Mouse (Mus musculus) heart, embryonic 15.5 days (tissue): ENCODE measurements around the gene Polr3c. TPM values are rescaled to one million over a fixed set of nuclear protein-coding genes. Genes with fewer than 3 reads are reported as not detected.
"Not testable (repeated sequence)": the region's sequence is repeated elsewhere in the genome, so short reads cannot be mapped to it uniquely, and the experiment has no call there.

Experiments
- ATAC-seq: fragments of 200-750 bp; cut with Nextera tagmentation; replicated peaks from 2 replicates; pipeline ENCODE4 v1.8.0; 2017; ENCODE audit warnings: low read depth, moderate TSS enrichment; ENCODE audit not compliant: insufficient number of reproducible peaks, insufficient read depth, low FRiP score
- H3K27ac ChIP-seq: fragments of 300-500 bp; sonication (generic); 2 replicates; pipeline ENCODE4 v1.5.1; 2015; ENCODE audit warnings: mild to moderate bottlenecking, inconsistent platforms
- H3K27me3 ChIP-seq: fragments of 300-500 bp; sonication (generic); 2 replicates; pipeline ENCODE4 v1.6.1; 2015; ENCODE audit warnings: inconsistent platforms
- H3K36me3 ChIP-seq: fragments of 300-500 bp; sonication (generic); 2 replicates; pipeline ENCODE4 v1.6.1; 2015; ENCODE audit warnings: mild to moderate bottlenecking, inconsistent platforms
- H3K4me1 ChIP-seq: fragments of 300-500 bp; sonication (generic); replicated peaks from 2 replicates; pipeline ENCODE4 v1.6.1; 2015; ENCODE audit warnings: inconsistent platforms
- H3K4me2 ChIP-seq: fragments of 300-500 bp; sonication (generic); 2 replicates; pipeline ENCODE4 v1.6.1; 2015; ENCODE audit warnings: inconsistent platforms, mild to moderate bottlenecking, moderate library complexity
- H3K4me3 ChIP-seq: fragments of 300-500 bp; sonication (generic); 2 replicates; pipeline ENCODE4 v1.5.1; 2015; ENCODE audit warnings: mild to moderate bottlenecking, inconsistent platforms
- H3K9ac ChIP-seq: fragments of 300-500 bp; sonication (generic); 2 replicates; pipeline ENCODE4 v1.6.1; 2015; ENCODE audit warnings: mild to moderate bottlenecking, inconsistent platforms
- H3K9me3 ChIP-seq: fragments of 300-500 bp; sonication (generic); replicated peaks from 2 replicates; pipeline ENCODE4 v1.6.1; 2016; ENCODE audit warnings: inconsistent platforms
- WGBS: fragments of 180-500 bp; shearing (Covaris S2); methylation state at CpG from one replicate; pipeline ENCODE4 v1.1.7; 2015; ENCODE audit warnings: mixed read lengths; 5-methylcytosine and 5-hydroxymethylcytosine counted together
- polyA plus RNA-seq: library from polyadenylated mRNA; unstranded; fragments of >200 nt; fragmentation: Nextera tagmentation; extraction: Ambion mirVana; gene quantifications from 2 replicates; pipeline ENCODE4 v1.2.1, GENCODE M21; 2015

Polr3c gene
- 23.6 and 28.6 TPM in 2 replicates for polyA plus RNA-seq

- H3K4me3 ChIP-seq, result peak within 1 kb of the TSS; percentile 77
- H3K9me3 ChIP-seq, result no peaks in the 10 kb centered on the region
- H3K27me3 ChIP-seq, result no peaks in the 10 kb centered on the region
- ATAC-seq, result peak; percentile 96
- peak within 1 kb of the TSS; percentile 83 for H3K27ac ChIP-seq
- WGBS, result 0% methylated on average over 45 of the region's 52 CpGs
- H3K4me1 ChIP-seq, result peaks cover 32% of the 10 kb centered on the region
- peak within 1 kb of the TSS; percentile 75 for H3K4me2 ChIP-seq
- H3K36me3 ChIP-seq, result peaks cover 13% of the 10 kb centered on the region
- H3K9ac ChIP-seq, result peak within 1 kb of the TSS; percentile 75
Measured at GRCm38 (mm10) chr3:96727343-96727827, at the start of gene Polr3c, which contains the start of gene Rnf115. Polr3c (minus strand) TSS chr3:96727628. Rnf115 (plus strand) TSS chr3:96727664.

- H3K27ac ChIP-seq, result no peak overlapping the region
- peaks cover 4% of the 10 kb centered on the region for H3K4me1 ChIP-seq
- ATAC-seq, result no peak
- no peaks in the 10 kb centered on the region for H3K27me3 ChIP-seq
- H3K9me3 ChIP-seq, result no peaks in the 10 kb centered on the region
- H3K4me2 ChIP-seq, result no peak overlapping the region
- H3K4me3 ChIP-seq, result no peak overlapping the region
- 75% methylated on average over 3 of the region's 3 CpGs for WGBS
- no peak overlapping the region for H3K9ac ChIP-seq
- peaks cover 3% of the 10 kb centered on the region; the same call in 1 of the 2 replicates for H3K36me3 ChIP-seq
Measured at GRCm38 (mm10) chr3:96777120-96777519, 49.7 kb upstream of the Polr3c start.

- H3K4me1 ChIP-seq, result peaks cover 4% of the 10 kb centered on the region
- no peaks in the 10 kb centered on the region for H3K9me3 ChIP-seq
- no peak overlapping the region for H3K4me3 ChIP-seq
- 21% methylated on average over 1 of the region's 1 CpGs for WGBS
- H3K36me3 ChIP-seq, result peaks cover 3% of the 10 kb centered on the region; the same call in 1 of the 2 replicates
- H3K4me2 ChIP-seq, result no peak overlapping the region
- H3K9ac ChIP-seq, result no peak overlapping the region
- no peaks in the 10 kb centered on the region for H3K27me3 ChIP-seq
- no peak for ATAC-seq
- no peak overlapping the region for H3K27ac ChIP-seq
Measured at GRCm38 (mm10) chr3:96772949-96773348, 45.5 kb upstream of the Polr3c start.

GRCm38 (mm10) chr3:96769971-96770370, 42.5 kb upstream of the Polr3c start:
- no peak overlapping the region for H3K4me3 ChIP-seq
- H3K36me3 ChIP-seq, result peaks cover 3% of the 10 kb centered on the region; the same call in 1 of the 2 replicates
- 85% methylated on average over 5 of the region's 5 CpGs for WGBS
- no peak for ATAC-seq
- peaks cover 10% of the 10 kb centered on the region for H3K4me1 ChIP-seq
- no peak overlapping the region for H3K27ac ChIP-seq
- no peak overlapping the region for H3K4me2 ChIP-seq
- no peak overlapping the region for H3K9ac ChIP-seq
- H3K27me3 ChIP-seq, result no peaks in the 10 kb centered on the region
- H3K9me3 ChIP-seq, result no peaks in the 10 kb centered on the region

- no peak overlapping the region for H3K4me2 ChIP-seq
- ATAC-seq, result no peak
- WGBS, result 50% methylated on average over 1 of the region's 1 CpGs
- no peaks in the 10 kb centered on the region for H3K27me3 ChIP-seq
- no peak overlapping the region for H3K4me3 ChIP-seq
- H3K27ac ChIP-seq, result no peak overlapping the region
- no peak overlapping the region for H3K9ac ChIP-seq
- H3K4me1 ChIP-seq, result peaks cover 6% of the 10 kb centered on the region; the same call in 1 of the 2 replicates
- no peaks in the 10 kb centered on the region for H3K36me3 ChIP-seq
- no peaks in the 10 kb centered on the region for H3K9me3 ChIP-seq
Measured at GRCm38 (mm10) chr3:96764528-96764927, 37.1 kb upstream of the Polr3c start.

GRCm38 (mm10) chr3:96759695-96760094, 32.3 kb upstream of the Polr3c start:
- no peaks in the 10 kb centered on the region for H3K27me3 ChIP-seq
- 85% methylated on average over 4 of the region's 4 CpGs for WGBS
- ATAC-seq, result no peak

GRCm38 (mm10) chr3:96757691-96758090, 30.3 kb upstream of the Polr3c start:
- Histone ChIP-seq H3K27ac (peak overlapping the region; percentile 52), H3K9ac (no peak overlapping the region), H3K4me1 (peaks cover 5% of the 10 kb centered on the region; the same call in 1 of the 2 replicates), H3K4me3 (no peak overlapping the region), H3K4me2 (no peak overlapping the region), H3K27me3 (no peaks in the 10 kb centered on the region), H3K9me3 (no peaks in the 10 kb centered on the region), H3K36me3 (peaks cover 6% of the 10 kb centered on the region; the same call in 1 of the 2 replicates)
- WGBS, result 58% methylated on average over 7 of the region's 7 CpGs
- no peak; the same call in 1 of the 2 replicates for ATAC-seq

More at GRCm38 (mm10) chr3:96759695-96760094, 32.3 kb upstream of the Polr3c start:
- Histone ChIP-seq H3K4me1 (peaks cover 5% of the 10 kb centered on the region; the same call in 1 of the 2 replicates), H3K9me3 (no peaks in the 10 kb centered on the region), H3K4me3 (no peak overlapping the region), H3K4me2 (no peak overlapping the region), H3K9ac (no peak overlapping the region), H3K27ac (no peak overlapping the region), H3K36me3 (peaks cover 6% of the 10 kb centered on the region; the same call in 1 of the 2 replicates)

GRCm38 (mm10) chr3:96755935-96756334, 28.5 kb upstream of the Polr3c start:
- H3K4me1 ChIP-seq, result peaks cover 5% of the 10 kb centered on the region; the same call in 1 of the 2 replicates
- peaks cover 6% of the 10 kb centered on the region; the same call in 1 of the 2 replicates for H3K36me3 ChIP-seq
- H3K9ac ChIP-seq, result no peak overlapping the region
- H3K4me3 ChIP-seq, result no peak overlapping the region
- H3K9me3 ChIP-seq, result no peaks in the 10 kb centered on the region
- H3K27ac ChIP-seq, result no peak overlapping the region
- no peak overlapping the region for H3K4me2 ChIP-seq
- H3K27me3 ChIP-seq, result no peaks in the 10 kb centered on the region
- 100% methylated on average over 1 of the region's 1 CpGs for WGBS
- ATAC-seq, result no peak

- H3K36me3 ChIP-seq, result no peaks in the 10 kb centered on the region
- no peak overlapping the region for H3K4me3 ChIP-seq
- peaks cover 4% of the 10 kb centered on the region; the same call in 1 of the 2 replicates for H3K4me1 ChIP-seq
- WGBS, result 49% methylated on average over 1 of the region's 1 CpGs
- no peaks in the 10 kb centered on the region for H3K9me3 ChIP-seq
- ATAC-seq, result no peak
- H3K4me2 ChIP-seq, result no peak overlapping the region
- no peak overlapping the region for H3K9ac ChIP-seq
- no peak overlapping the region for H3K27ac ChIP-seq
- H3K27me3 ChIP-seq, result no peaks in the 10 kb centered on the region
Measured at GRCm38 (mm10) chr3:96746829-96747228, 19.4 kb upstream of the Polr3c start.

GRCm38 (mm10) chr3:96744348-96744747, 16.9 kb upstream of the Polr3c start:
- H3K36me3 ChIP-seq, result no peaks in the 10 kb centered on the region
- no peak overlapping the region for H3K27ac ChIP-seq
- no peak overlapping the region for H3K9ac ChIP-seq
- no peak for ATAC-seq
- WGBS, result 92% methylated on average over 3 of the region's 3 CpGs
- peaks cover 4% of the 10 kb centered on the region; the same call in 1 of the 2 replicates for H3K4me1 ChIP-seq
- H3K4me3 ChIP-seq, result no peak overlapping the region
- no peaks in the 10 kb centered on the region for H3K27me3 ChIP-seq
- no peaks in the 10 kb centered on the region for H3K9me3 ChIP-seq
- no peak overlapping the region for H3K4me2 ChIP-seq

- H3K27me3 ChIP-seq, H3K4me3 ChIP-seq, H3K9ac ChIP-seq, H3K4me1 ChIP-seq, H3K4me2 ChIP-seq, H3K36me3 ChIP-seq, ATAC-seq, H3K27ac ChIP-seq, H3K9me3 ChIP-seq: not testable (repeated sequence)
Measured at GRCm38 (mm10) chr3:96740279-96740678, 12.9 kb upstream of the Polr3c start.

GRCm38 (mm10) chr3:96737995-96738394, 10.6 kb upstream of the Polr3c start:
- no peaks in the 10 kb centered on the region for H3K27me3 ChIP-seq
- ATAC-seq, result no peak
- no peak overlapping the region for H3K4me3 ChIP-seq
- peaks cover 7% of the 10 kb centered on the region for H3K4me1 ChIP-seq
- H3K4me2 ChIP-seq, result no peak overlapping the region
- WGBS, result 83% methylated on average over 1 of the region's 1 CpGs
- no peaks in the 10 kb centered on the region for H3K9me3 ChIP-seq
- H3K36me3 ChIP-seq, result no peaks in the 10 kb centered on the region
- no peak overlapping the region for H3K27ac ChIP-seq
- H3K9ac ChIP-seq, result no peak overlapping the region
